Mouse (Mus musculus): ENCODE results near the gene Canx.
"Not testable (repeated sequence)": the region's sequence is repeated elsewhere in the genome, so short reads cannot be mapped to it uniquely, and the experiment has no call there.

Gene Canx

GRCm38 (mm10) chr11:50333181-50333580 lies 7.7 kb upstream of the Canx start:
- DNase-seq (ENCODE audit: low spot score in 2 of 2) = no peak

GRCm38 (mm10) chr11:50329378-50329777 lies 3.9 kb upstream of the Canx start:
- no peak for DNase-seq (ENCODE audit: low spot score in 2 of 2)

- no peak for DNase-seq (ENCODE audit: low spot score in 2 of 2)
These were observed 2.7 kb upstream of the Canx start for GRCm38 (mm10) chr11:50328075-50328625.

- no peak for DNase-seq (ENCODE audit: low spot score in 2 of 2)
These were observed 961 bp upstream of the Canx start for GRCm38 (mm10) chr11:50326302-50326966.

GRCm38 (mm10) chr11:50324751-50325471 lies 562 bp downstream of the Canx start:
- no peak for DNase-seq (ENCODE audit: low spot score in 2 of 2)

- no peak for DNase-seq (ENCODE audit: low spot score in 2 of 2)
These were observed 1.6 kb downstream of the Canx start for GRCm38 (mm10) chr11:50323843-50324242.

- DNase-seq (ENCODE audit: low spot score in 2 of 2) = no peak
These were observed 3.1 kb downstream of the Canx start for GRCm38 (mm10) chr11:50322345-50322744.

GRCm38 (mm10) chr11:50321239-50321638 lies 4.2 kb downstream of the Canx start:
- no peak for DNase-seq (ENCODE audit: low spot score in 2 of 2)

- not testable (repeated sequence) for DNase-seq (ENCODE audit: low spot score in 2 of 2)
These were observed 6.1 kb downstream of the Canx start for GRCm38 (mm10) chr11:50319343-50319742.

GRCm38 (mm10) chr11:50312803-50313202 lies 12.7 kb downstream of the Canx start:
- no peak for DNase-seq (ENCODE audit: low spot score in 2 of 2)

GRCm38 (mm10) chr11:50303406-50303805 lies 22.1 kb downstream of the Canx start:
- DNase-seq (ENCODE audit: low spot score in 2 of 2) = no peak

GRCm38 (mm10) chr11:50292190-50292855 lies 33.1 kb downstream of the Canx start, which contains the start of gene Maml1:
Gene Maml1, minus strand, starts transcription at chr11:50292311.
- peak; percentile 95 to 97 for DNase-seq (ENCODE audit: low spot score in 2 of 2)

GRCm38 (mm10) chr11:50291321-50292165 lies 33.9 kb downstream of the Canx start:
- DNase-seq (ENCODE audit: low spot score in 2 of 2) = peak; percentile 54 to 77

- peak in 1 of 2 experiments; percentile 16 for DNase-seq (ENCODE audit: low spot score in 2 of 2)
These were observed 34.8 kb downstream of the Canx start for GRCm38 (mm10) chr11:50290486-50291225.

GRCm38 (mm10) chr11:50286428-50286827 lies 39.0 kb downstream of the Canx start:
- DNase-seq (ENCODE audit: low spot score in 2 of 2) = no peak

GRCm38 (mm10) chr11:50285696-50286095 lies 39.8 kb downstream of the Canx start:
- DNase-seq (ENCODE audit: low spot score in 2 of 2) = no peak

- DNase-seq (ENCODE audit: low spot score in 2 of 2) = no peak
These were observed 40.2 kb downstream of the Canx start for GRCm38 (mm10) chr11:50285263-50285662.

GRCm38 (mm10) chr11:50280053-50280452 lies 45.4 kb downstream of the Canx start:
- no peak for DNase-seq (ENCODE audit: low spot score in 2 of 2)

GRCm38 (mm10) chr11:50279005-50279404 lies 46.5 kb downstream of the Canx start:
- DNase-seq (ENCODE audit: low spot score in 2 of 2) = no peak

GRCm38 (mm10) chr11:50277706-50278105 lies 47.8 kb downstream of the Canx start:
- DNase-seq (ENCODE audit: low spot score in 2 of 2) = no peak

- no peak for DNase-seq (ENCODE audit: low spot score in 2 of 2)
These were observed 48.4 kb downstream of the Canx start for GRCm38 (mm10) chr11:50277025-50277424.

All from spleen, postnatal 4 days (tissue).